Mouse (Mus musculus): Measurements from ENCODE around the gene Car15.

GRCm38 (mm10) chr16:17865770-17866169 lies 27.6 kb upstream of the Car15 start:
- TF ChIP-seq GATA1 (IDR thresholded peaks at IDR 0.05; ENCODE audit: borderline replicate concordance, low read length) = no peak
- no peak for TF ChIP-seq FLI1 (IDR thresholded peaks at IDR 0.05; ENCODE audit: low read length)
